Mouse (Mus musculus): Measurements from ENCODE around the gene Grifin.

Gene Grifin

GRCm38 (mm10) chr5:140564896-140565295, at the start of gene Grifin:
Grifin (minus strand) TSS chr5:140565071.
- DNase-seq (ENCODE audit: low read depth, low spot score) = no peak

GRCm38 (mm10) chr5:140614141-140614540, 49.3 kb upstream of the Grifin start:
- DNase-seq (ENCODE audit: low read depth, low spot score) = no peak

- no peak for DNase-seq (ENCODE audit: low read depth, low spot score)
These were observed 47.3 kb upstream of the Grifin start for GRCm38 (mm10) chr5:140612191-140612590.

GRCm38 (mm10) chr5:140611611-140612185, 46.8 kb upstream of the Grifin start:
- DNase-seq (ENCODE audit: low read depth, low spot score) = no peak

- no peak for DNase-seq (ENCODE audit: low read depth, low spot score)
These were observed 46.2 kb upstream of the Grifin start for GRCm38 (mm10) chr5:140611021-140611583.

- DNase-seq (ENCODE audit: low read depth, low spot score) = no peak
These were observed 45.6 kb upstream of the Grifin start for GRCm38 (mm10) chr5:140610273-140611011.

- DNase-seq (ENCODE audit: low read depth, low spot score) = no peak
These were observed 44.8 kb upstream of the Grifin start for GRCm38 (mm10) chr5:140609511-140610272.

GRCm38 (mm10) chr5:140608634-140609015, 43.8 kb upstream of the Grifin start:
- DNase-seq (ENCODE audit: low read depth, low spot score) = no peak

GRCm38 (mm10) chr5:140607836-140608633, 43.2 kb upstream of the Grifin start:
- no peak for DNase-seq (ENCODE audit: low read depth, low spot score)

- DNase-seq (ENCODE audit: low read depth, low spot score) = peak; percentile 87
These were observed 42.3 kb upstream of the Grifin start, which contains the start of gene Lfng for GRCm38 (mm10) chr5:140607001-140607835. Lfng (plus strand) TSS chr5:140607320.

GRCm38 (mm10) chr5:140606386-140606785, 41.5 kb upstream of the Grifin start:
- DNase-seq (ENCODE audit: low read depth, low spot score) = no peak

GRCm38 (mm10) chr5:140605228-140605627, 40.4 kb upstream of the Grifin start:
- DNase-seq (ENCODE audit: low read depth, low spot score) = no peak

GRCm38 (mm10) chr5:140604386-140604785, 39.5 kb upstream of the Grifin start:
- DNase-seq (ENCODE audit: low read depth, low spot score) = no peak

- no peak for DNase-seq (ENCODE audit: low read depth, low spot score)
These were observed 37.7 kb upstream of the Grifin start for GRCm38 (mm10) chr5:140602540-140602939.

- no peak for DNase-seq (ENCODE audit: low read depth, low spot score)
These were observed 36.8 kb upstream of the Grifin start for GRCm38 (mm10) chr5:140601712-140602111.

- DNase-seq (ENCODE audit: low read depth, low spot score) = no peak
These were observed 35.1 kb upstream of the Grifin start for GRCm38 (mm10) chr5:140599939-140600338.

- no peak for DNase-seq (ENCODE audit: low read depth, low spot score)
These were observed 32.9 kb upstream of the Grifin start for GRCm38 (mm10) chr5:140597787-140598186.

GRCm38 (mm10) chr5:140596927-140597588, 32.2 kb upstream of the Grifin start:
- no peak for DNase-seq (ENCODE audit: low read depth, low spot score)

GRCm38 (mm10) chr5:140596426-140596825, 31.6 kb upstream of the Grifin start:
- DNase-seq (ENCODE audit: low read depth, low spot score) = no peak

GRCm38 (mm10) chr5:140594846-140595245, 30.0 kb upstream of the Grifin start:
- DNase-seq (ENCODE audit: low read depth, low spot score) = no peak
